Mouse (Mus musculus): ENCODE data around the gene Hnrnpa3.
A peak's percentile ranks its signal among the peaks of the same experiment; 100 is the strongest.
"Not testable (repeated sequence)": the region's sequence is repeated elsewhere in the genome, so short reads cannot be mapped to it uniquely, and the experiment has no call there.

Gene Hnrnpa3

GRCm38 (mm10) chr2:75658727-75659628, at the start of gene Hnrnpa3:
Gene Hnrnpa3, plus strand, starts transcription at chr2:75659261.
- peak; percentile 99 for DNase-seq (ENCODE audit: low spot score in 2 of 2)

GRCm38 (mm10) chr2:75609971-75610370, 49.1 kb upstream of the Hnrnpa3 start:
- no peak for DNase-seq (ENCODE audit: low spot score in 2 of 2)

- not testable (repeated sequence) for DNase-seq (ENCODE audit: low spot score in 2 of 2)
Measured at GRCm38 (mm10) chr2:75610602-75611001, 48.5 kb upstream of the Hnrnpa3 start.

GRCm38 (mm10) chr2:75611041-75611805, 47.8 kb upstream of the Hnrnpa3 start:
- DNase-seq (ENCODE audit: low spot score in 2 of 2), result no peak

GRCm38 (mm10) chr2:75612006-75612405, 47.1 kb upstream of the Hnrnpa3 start:
- DNase-seq (ENCODE audit: low spot score in 2 of 2), result no peak

GRCm38 (mm10) chr2:75612981-75613567, 46.0 kb upstream of the Hnrnpa3 start:
- peak; percentile 52 to 63 for DNase-seq (ENCODE audit: low spot score in 2 of 2)

GRCm38 (mm10) chr2:75614577-75614976, 44.5 kb upstream of the Hnrnpa3 start:
- DNase-seq (ENCODE audit: low spot score in 2 of 2), result no peak

GRCm38 (mm10) chr2:75616911-75617310, 42.1 kb upstream of the Hnrnpa3 start:
- no peak for DNase-seq (ENCODE audit: low spot score in 2 of 2)

GRCm38 (mm10) chr2:75618712-75619111, 40.3 kb upstream of the Hnrnpa3 start:
- DNase-seq (ENCODE audit: low spot score in 2 of 2), result no peak

GRCm38 (mm10) chr2:75621873-75622654, 37.0 kb upstream of the Hnrnpa3 start:
- peak in 1 of 2 experiments; percentile 29 for DNase-seq (ENCODE audit: low spot score in 2 of 2)

- no peak for DNase-seq (ENCODE audit: low spot score in 2 of 2)
Measured at GRCm38 (mm10) chr2:75625086-75625485, 34.0 kb upstream of the Hnrnpa3 start.

GRCm38 (mm10) chr2:75626597-75627440, 32.2 kb upstream of the Hnrnpa3 start:
- no peak for DNase-seq (ENCODE audit: low spot score in 2 of 2)

GRCm38 (mm10) chr2:75628487-75628886, 30.6 kb upstream of the Hnrnpa3 start:
- no peak for DNase-seq (ENCODE audit: low spot score in 2 of 2)

GRCm38 (mm10) chr2:75631421-75631820, 27.6 kb upstream of the Hnrnpa3 start:
- DNase-seq (ENCODE audit: low spot score in 2 of 2), result no peak

GRCm38 (mm10) chr2:75632043-75632442, 27.0 kb upstream of the Hnrnpa3 start:
- DNase-seq (ENCODE audit: low spot score in 2 of 2), result no peak

GRCm38 (mm10) chr2:75632721-75633181, 26.3 kb upstream of the Hnrnpa3 start:
- no peak for DNase-seq (ENCODE audit: low spot score in 2 of 2)

GRCm38 (mm10) chr2:75633381-75633780, 25.7 kb upstream of the Hnrnpa3 start:
- no peak for DNase-seq (ENCODE audit: low spot score in 2 of 2)

GRCm38 (mm10) chr2:75633784-75634183, 25.3 kb upstream of the Hnrnpa3 start:
- no peak for DNase-seq (ENCODE audit: low spot score in 2 of 2)

- not testable (repeated sequence) for DNase-seq (ENCODE audit: low spot score in 2 of 2)
Measured at GRCm38 (mm10) chr2:75634431-75634830, 24.6 kb upstream of the Hnrnpa3 start.

GRCm38 (mm10) chr2:75636261-75637054, 22.6 kb upstream of the Hnrnpa3 start:
- no peak for DNase-seq (ENCODE audit: low spot score in 2 of 2)
